17 mouse cellular contexts compared by ENCODE assay signal in genomic region chr4:123431936-123432335, GRCm38 (mm10).
"Had no signal": no experiment of that assay in that cellular context is flagged by ENCODE, and none has a peak within 500 bp of the region (broad histone marks: within the 10 kb centered on the region; RNA-seq: fewer than 3 reads in every experiment).

No protein-coding gene starts in this region.

- ATAC-seq: lung, postnatal 0 days; midbrain, embryonic 13.5 days had no signal

- H3K27ac ChIP-seq: kidney, postnatal 0 days; limb, embryonic 12.5 days; limb, embryonic 15.5 days; liver, embryonic 15.5 days; midbrain, embryonic 10.5 days; midbrain, embryonic 13.5 days had no signal

- H3K4me1 ChIP-seq: limb, embryonic 12.5 days; midbrain, embryonic 10.5 days; midbrain, embryonic 13.5 days had no signal

- H3K27me3 ChIP-seq: limb, embryonic 12.5 days; limb, embryonic 15.5 days; liver, embryonic 15.5 days; megakaryocyte, embryonic 14.5 days; midbrain, embryonic 13.5 days had no signal

- H3K4me3 ChIP-seq: limb, embryonic 12.5 days; limb, embryonic 15.5 days; liver, embryonic 15.5 days; megakaryocyte, embryonic 14.5 days; midbrain, embryonic 10.5 days; midbrain, embryonic 13.5 days had no signal

- H3K4me2 ChIP-seq: limb, embryonic 12.5 days; limb, embryonic 15.5 days; liver, embryonic 11.5 days; liver, embryonic 15.5 days; lung, embryonic 14.5 days; midbrain, embryonic 13.5 days had no signal

- H3K9me3 ChIP-seq: limb, embryonic 12.5 days; limb, embryonic 15.5 days; liver, embryonic 15.5 days; megakaryocyte, embryonic 14.5 days; midbrain, embryonic 10.5 days; midbrain, embryonic 13.5 days had no signal

- DNase-seq: kidney, adult 2 months; kidney, postnatal 25 days; left cerebral cortex, postnatal 4 days; lung, embryonic 14.5 days; lung, postnatal 36 days; thymus, adult 2 months; thymus, postnatal 14 days; thymus, postnatal 4 days had no signal

- H3K9ac ChIP-seq: limb, embryonic 12.5 days; limb, embryonic 15.5 days; liver, embryonic 15.5 days; lung, embryonic 14.5 days; midbrain, embryonic 13.5 days had no signal
